Mouse (Mus musculus) sigmoid colon, adult 10 weeks (tissue): ENCODE measurements around the gene Tsr2. TPM values are rescaled to one million over a fixed set of nuclear protein-coding genes. Genes with fewer than 3 reads are reported as not detected.

Experiments used
- polyA plus RNA-seq: library from polyadenylated mRNA; stranded (reverse); fragments of 350-450 nt; fragmentation: Illumina TruSeq; extraction: RNeasy Lipid Tissue Mini Kit (QIAGEN cat#74804); gene quantifications from one replicate; pipeline ENCODE4 v1.2.3, GENCODE M21; 2014; ENCODE audit warnings: low read depth, low replicate concordance

Tsr2 gene
- 17.4 TPM for polyA plus RNA-seq

DNA sequence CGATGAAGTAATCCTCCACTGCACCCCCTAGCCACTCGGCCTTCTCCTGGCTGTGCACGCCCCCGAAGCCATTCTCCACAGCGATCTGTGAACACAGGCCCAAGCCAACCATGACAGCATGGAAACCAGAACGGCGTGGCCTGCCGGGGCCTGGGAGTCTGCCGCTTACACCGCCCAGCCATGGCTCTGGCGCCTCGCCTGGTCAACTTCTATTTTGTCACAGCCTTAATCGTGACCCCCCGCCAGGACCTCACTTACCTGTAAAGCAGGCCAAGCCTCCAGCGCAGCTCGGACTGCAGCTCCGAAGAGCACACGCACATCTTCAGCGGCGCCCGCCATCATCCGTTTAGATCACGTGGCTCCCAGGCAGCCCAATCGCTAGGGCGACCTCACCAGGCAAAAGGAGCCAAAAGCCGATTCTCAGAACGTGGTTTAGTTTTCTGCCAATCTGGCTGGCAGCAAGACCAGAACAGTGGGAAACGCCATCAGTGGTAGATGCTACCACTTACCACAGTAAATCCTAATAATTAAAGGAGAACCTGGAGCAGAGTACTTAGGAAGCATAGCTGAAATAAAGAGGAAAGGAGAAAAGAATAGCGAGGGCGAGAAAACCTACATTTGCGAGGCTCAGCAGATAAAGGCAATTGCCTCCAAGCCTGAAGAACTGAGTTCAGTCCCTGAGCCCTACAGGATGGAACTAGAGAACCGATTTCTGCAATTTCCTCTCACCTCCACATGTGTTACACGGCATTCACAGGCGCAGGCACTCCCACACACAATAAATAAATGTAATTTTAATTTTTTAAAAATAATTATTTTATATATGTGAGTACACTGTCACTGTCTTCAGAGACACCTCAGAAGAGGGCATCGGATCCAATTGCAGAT, at the start of gene Tsr2:
TSS of gene Tsr2 (minus strand) at position 373 of the 888 bp plus-strand sequence.

DNA sequence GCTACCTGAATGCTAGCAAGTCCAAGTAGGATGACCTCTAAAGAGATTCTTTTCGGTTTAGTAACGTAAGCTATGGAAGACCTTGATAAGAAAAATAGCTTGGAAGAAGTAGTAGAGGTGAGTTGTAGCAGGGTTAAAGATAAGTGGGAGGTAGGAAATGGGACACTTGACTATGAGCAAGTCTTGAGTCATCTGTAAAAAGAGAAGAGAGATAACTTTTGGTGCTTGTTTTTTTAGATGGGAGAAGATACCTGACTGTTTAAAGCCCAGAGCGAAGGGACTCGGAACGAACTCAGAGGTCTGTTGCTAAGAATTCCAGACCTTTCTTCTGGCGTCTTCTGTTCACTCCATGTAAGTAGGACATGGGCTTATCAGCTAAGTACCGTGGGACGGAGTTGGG, 50.5 kb downstream of the Tsr2 start, which contains the start of gene Fgd1:
TSS of gene Fgd1 (plus strand) at position 301 of the 400 bp plus-strand sequence.

Other genes with a start within 250 kb of the Tsr2 start
- 35.8 TPM for gene Gnl3l, start 79.2 kb downstream of the Tsr2 start, polyA plus RNA-seq
- gene Fgd1, start 50.4 kb downstream of the Tsr2 start, polyA plus RNA-seq = 1.0 TPM
- gene Wnk3, start 101.5 kb upstream of the Tsr2 start, polyA plus RNA-seq = 0.79 TPM
- 11.9 TPM for gene Fam120c, start 247.6 kb upstream of the Tsr2 start, polyA plus RNA-seq